Mouse (Mus musculus): ENCODE data around the gene Gm20431. TPM values are rescaled to one million over a fixed set of nuclear protein-coding genes. Genes with fewer than 3 reads are reported as not detected.
A peak's percentile ranks its signal among the peaks of the same experiment; 100 is the strongest.

Gm20431 gene
- polyA plus RNA-seq, 1 experiment = 0.44 TPM

- no peak overlapping the region for H3K4me3 ChIP-seq (ENCODE audit: insufficient read depth, poor library complexity, severe bottlenecking)
- no peak for TF ChIP-seq USF1 (IDR thresholded peaks at IDR 0.05; ENCODE audit: low read depth)
- H3K27me3 ChIP-seq (ENCODE audit: control insufficient read depth, insufficient read depth, insufficient read length) = no peaks in the 10 kb centered on the region
- H3K79me2 ChIP-seq (ENCODE audit: control insufficient read depth, insufficient read depth) = no peaks in the 10 kb centered on the region
- no peaks in the 10 kb centered on the region for H3K36me3 ChIP-seq (ENCODE audit: control insufficient read depth, insufficient read depth)
- H3K79me3 ChIP-seq (ENCODE audit: low read depth) = no peaks in the 10 kb centered on the region
- H3ac ChIP-seq (ENCODE audit: control insufficient read depth, insufficient read length, low read depth) = no peak overlapping the region
These were observed 9.9 kb upstream of the Gm20431 start for GRCm38 (mm10) chr2:167671101-167671633.

GRCm38 (mm10) chr2:167669398-167669797, 8.1 kb upstream of the Gm20431 start:
- H3K79me2 ChIP-seq (ENCODE audit: control insufficient read depth, insufficient read depth) = no peaks in the 10 kb centered on the region
- H3K79me3 ChIP-seq (ENCODE audit: low read depth) = no peaks in the 10 kb centered on the region
- no peaks in the 10 kb centered on the region for H3K36me3 ChIP-seq (ENCODE audit: control insufficient read depth, insufficient read depth)
- no peak overlapping the region for H3ac ChIP-seq (ENCODE audit: control insufficient read depth, insufficient read length, low read depth)
- H3K4me3 ChIP-seq (ENCODE audit: insufficient read depth, poor library complexity, severe bottlenecking) = no peak overlapping the region
- no peaks in the 10 kb centered on the region for H3K27me3 ChIP-seq (ENCODE audit: control insufficient read depth, insufficient read depth, insufficient read length)
- no peak for TF ChIP-seq MAX (IDR thresholded peaks at IDR 0.05)
- TF ChIP-seq MYOD1 (IDR thresholded peaks at IDR 0.05; ENCODE audit: control insufficient read depth, insufficient read length, low read depth) = no peak
- no peak for TF ChIP-seq USF1 (IDR thresholded peaks at IDR 0.05; ENCODE audit: low read depth)
- TF ChIP-seq FOSL1 (IDR thresholded peaks at IDR 0.05; ENCODE audit: insufficient read depth, low read length, poor library complexity, severe bottlenecking) = no peak
- no peak for TF ChIP-seq CEBPB (IDR thresholded peaks at IDR 0.05; ENCODE audit: low read depth)
- TF ChIP-seq CTCF (IDR thresholded peaks at IDR 0.05; ENCODE audit: control insufficient read depth, insufficient read depth, insufficient read length) = no peak
- no peak for TF ChIP-seq MYOG (IDR thresholded peaks at IDR 0.05; ENCODE audit: control insufficient read depth, extremely low read depth, insufficient read length)

GRCm38 (mm10) chr2:167668426-167668825, 7.1 kb upstream of the Gm20431 start:
- Histone ChIP-seq H3K79me3 (ENCODE audit: low read depth) (no peaks in the 10 kb centered on the region), H3ac (ENCODE audit: control insufficient read depth, insufficient read length, low read depth) (no peak overlapping the region), H3K79me2 (ENCODE audit: control insufficient read depth, insufficient read depth) (no peaks in the 10 kb centered on the region), H3K27me3 (ENCODE audit: control insufficient read depth, insufficient read depth, insufficient read length) (no peaks in the 10 kb centered on the region), H3K4me3 (ENCODE audit: insufficient read depth, poor library complexity, severe bottlenecking) (no peak overlapping the region), H3K36me3 (ENCODE audit: control insufficient read depth, insufficient read depth) (no peaks in the 10 kb centered on the region)
- TF ChIP-seq MYOD1 (IDR thresholded peaks at IDR 0.05; ENCODE audit: control insufficient read depth, insufficient read length, low read depth) = no peak

- no peak overlapping the region for H3ac ChIP-seq (ENCODE audit: control insufficient read depth, insufficient read length, low read depth)
- H3K79me3 ChIP-seq (ENCODE audit: low read depth) = peaks cover under 1% of the 10 kb centered on the region
- no peak for TF ChIP-seq MAX (IDR thresholded peaks at IDR 0.05)
- TF ChIP-seq MYOD1 (IDR thresholded peaks at IDR 0.05; ENCODE audit: control insufficient read depth, insufficient read length, low read depth) = no peak
- TF ChIP-seq CTCF (IDR thresholded peaks at IDR 0.05; ENCODE audit: control insufficient read depth, insufficient read depth, insufficient read length) = no peak
- TF ChIP-seq FOSL1 (IDR thresholded peaks at IDR 0.05; ENCODE audit: insufficient read depth, low read length, poor library complexity, severe bottlenecking) = no peak
- TF ChIP-seq CEBPB (IDR thresholded peaks at IDR 0.05; ENCODE audit: low read depth) = no peak
- TF ChIP-seq USF1 (IDR thresholded peaks at IDR 0.05; ENCODE audit: low read depth) = no peak
- H3K79me2 ChIP-seq (ENCODE audit: control insufficient read depth, insufficient read depth) = peaks cover 2% of the 10 kb centered on the region
- no peaks in the 10 kb centered on the region for H3K36me3 ChIP-seq (ENCODE audit: control insufficient read depth, insufficient read depth)
- H3K27me3 ChIP-seq (ENCODE audit: control insufficient read depth, insufficient read depth, insufficient read length) = no peaks in the 10 kb centered on the region
- H3K4me3 ChIP-seq (ENCODE audit: insufficient read depth, poor library complexity, severe bottlenecking) = no peak overlapping the region
These were observed 4.8 kb upstream of the Gm20431 start for GRCm38 (mm10) chr2:167665972-167666713.

GRCm38 (mm10) chr2:167662713-167663112, 1.4 kb upstream of the Gm20431 start:
- TF ChIP-seq USF1 (IDR thresholded peaks at IDR 0.05; ENCODE audit: low read depth) = no peak
- no peak for TF ChIP-seq CTCF (IDR thresholded peaks at IDR 0.05; ENCODE audit: control insufficient read depth, insufficient read depth, insufficient read length)
- H3ac ChIP-seq (ENCODE audit: control insufficient read depth, insufficient read length, low read depth) = no peak overlapping the region
- H3K79me2 ChIP-seq (ENCODE audit: control insufficient read depth, insufficient read depth) = peaks cover 36% of the 10 kb centered on the region
- no peak overlapping the region for H3K4me3 ChIP-seq (ENCODE audit: insufficient read depth, poor library complexity, severe bottlenecking)
- H3K36me3 ChIP-seq (ENCODE audit: control insufficient read depth, insufficient read depth) = peaks cover 2% of the 10 kb centered on the region
- H3K27me3 ChIP-seq (ENCODE audit: control insufficient read depth, insufficient read depth, insufficient read length) = no peaks in the 10 kb centered on the region
- peaks cover 27% of the 10 kb centered on the region for H3K79me3 ChIP-seq (ENCODE audit: low read depth)

GRCm38 (mm10) chr2:167660611-167660971, 705 bp downstream of the Gm20431 start:
- no peaks in the 10 kb centered on the region for H3K27me3 ChIP-seq (ENCODE audit: control insufficient read depth, insufficient read depth, insufficient read length)
- peak overlapping the region; percentile 90 for H3K4me3 ChIP-seq (ENCODE audit: insufficient read depth, poor library complexity, severe bottlenecking)
- peaks cover 32% of the 10 kb centered on the region for H3K79me3 ChIP-seq (ENCODE audit: low read depth)
- H3ac ChIP-seq (ENCODE audit: control insufficient read depth, insufficient read length, low read depth) = peak overlapping the region; percentile 97
- peaks cover 57% of the 10 kb centered on the region for H3K79me2 ChIP-seq (ENCODE audit: control insufficient read depth, insufficient read depth)
- peaks cover 6% of the 10 kb centered on the region for H3K36me3 ChIP-seq (ENCODE audit: control insufficient read depth, insufficient read depth)
- TF ChIP-seq MYOD1 (IDR thresholded peaks at IDR 0.05; ENCODE audit: control insufficient read depth, insufficient read length, low read depth) = no peak
- TF ChIP-seq CEBPB (IDR thresholded peaks at IDR 0.05; ENCODE audit: low read depth) = no peak
- no peak for TF ChIP-seq MAX (IDR thresholded peaks at IDR 0.05)
- TF ChIP-seq CTCF (IDR thresholded peaks at IDR 0.05; ENCODE audit: control insufficient read depth, insufficient read depth, insufficient read length) = no peak
- TF ChIP-seq USF1 (IDR thresholded peaks at IDR 0.05; ENCODE audit: low read depth) = no peak
- no peak for TF ChIP-seq MYOG (IDR thresholded peaks at IDR 0.05; ENCODE audit: control insufficient read depth, extremely low read depth, insufficient read length)
- TF ChIP-seq FOSL1 (IDR thresholded peaks at IDR 0.05; ENCODE audit: insufficient read depth, low read length, poor library complexity, severe bottlenecking) = no peak

Data from C2C12 (cell line).